Mouse (Mus musculus): ENCODE results near the gene Abca1. TPM values are rescaled to one million over a fixed set of nuclear protein-coding genes. Genes with fewer than 3 reads are reported as not detected.
A peak's percentile ranks its signal among the peaks of the same experiment; 100 is the strongest.

Gene Abca1
- total RNA-seq, 2 experiments from 2014 or later = 22.8 to 33.6 TPM

- intact Hi-C loops (cut with DNase I) = no loop called here
- no peak for DNase-seq
These were observed 34.7 kb downstream of the Abca1 start for GRCm38 (mm10) chr4:53124837-53125490.

DNA sequence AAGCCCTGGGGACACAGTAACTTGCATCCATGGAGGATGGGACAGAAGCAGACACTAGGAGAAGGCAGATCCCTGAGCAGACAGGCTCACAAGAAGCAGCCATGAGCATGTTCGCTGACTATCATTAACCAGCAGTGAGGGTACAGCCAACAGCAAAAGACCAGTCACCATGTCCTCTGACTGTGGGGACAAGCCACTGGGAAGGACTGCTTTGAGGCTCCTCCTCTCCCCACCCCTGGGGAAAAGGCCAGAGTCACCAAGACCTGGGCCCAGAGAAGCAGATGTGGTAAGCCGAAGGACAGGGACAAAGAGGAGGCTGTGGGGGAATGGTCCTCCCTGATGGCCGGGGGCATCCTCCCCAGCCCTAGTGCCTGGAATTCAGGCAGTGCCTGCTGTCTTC, 37.4 kb downstream of the Abca1 start:
- no peak for DNase-seq
- intact Hi-C loops (cut with DNase I) = no loop called here

DNA sequence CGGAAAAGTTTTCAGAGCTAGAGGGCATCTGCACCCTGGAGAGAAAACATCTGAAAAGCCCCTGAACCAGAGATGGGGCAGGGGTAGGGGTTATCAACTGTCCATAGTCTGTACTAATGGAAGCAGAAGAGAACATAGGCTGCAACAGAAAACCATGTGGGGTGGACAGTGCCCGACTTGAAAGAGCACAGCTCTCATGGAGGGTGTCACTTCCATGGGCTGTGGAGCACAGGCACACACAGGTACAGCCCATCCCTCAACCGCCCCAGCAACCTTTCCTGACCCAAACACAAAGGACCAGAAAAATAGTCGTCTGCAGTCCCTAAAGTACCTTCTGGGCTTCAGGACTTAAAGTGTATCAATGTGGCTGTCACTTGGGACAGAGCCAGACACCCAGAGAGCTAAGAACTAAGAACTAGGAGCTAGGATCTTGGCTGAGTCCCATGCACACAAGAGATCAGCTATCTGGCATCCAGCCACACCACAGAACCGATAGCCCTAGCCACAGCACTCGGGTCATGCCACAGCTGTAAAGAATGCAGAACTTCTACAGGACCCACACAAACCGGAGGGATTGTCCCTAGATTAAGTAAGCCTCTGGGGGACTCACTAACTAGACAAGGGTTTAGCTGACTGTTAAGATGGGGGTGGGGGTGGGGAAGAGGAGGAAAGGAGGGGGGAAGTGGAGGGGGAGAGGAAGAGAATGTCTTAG, 38.0 kb downstream of the Abca1 start:
- DNase-seq = peak; percentile 49 to 54
- intact Hi-C loops (cut with DNase I) = no loop called here

GRCm38 (mm10) chr4:53121084-53121483, 38.6 kb downstream of the Abca1 start:
- DNase-seq = no peak
- intact Hi-C loops (cut with DNase I) = no loop called here

- no peak for DNase-seq
- intact Hi-C loops (cut with DNase I) = no loop called here
These were observed 39.5 kb downstream of the Abca1 start for GRCm38 (mm10) chr4:53120038-53120685.

GRCm38 (mm10) chr4:53118643-53119042, 41.1 kb downstream of the Abca1 start:
- intact Hi-C loops (cut with DNase I) = no loop called here
- DNase-seq = no peak

DNA sequence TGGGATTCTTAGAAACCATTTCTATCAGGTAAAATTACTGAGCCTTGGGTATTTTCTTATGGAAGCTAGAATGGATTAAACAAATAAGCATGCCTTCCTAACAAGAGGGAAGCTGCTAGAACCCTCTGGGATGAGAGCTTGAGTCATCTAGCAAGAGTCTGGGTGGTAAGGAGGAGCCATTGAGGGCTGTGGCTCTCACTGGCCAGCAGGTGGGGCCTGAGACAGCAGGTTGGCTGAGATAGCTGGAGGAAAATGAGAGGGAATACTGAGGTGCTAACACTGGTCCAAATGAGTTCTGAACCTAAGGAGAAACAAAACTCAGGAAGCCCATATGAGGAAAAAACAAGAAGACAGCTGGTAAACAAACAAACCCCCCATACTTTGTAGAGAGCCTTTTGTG, 42.1 kb downstream of the Abca1 start:
- DNase-seq = no peak
- intact Hi-C loops (cut with DNase I) = loop anchor here (2.0 kb wide), 1 partner anchor 41 kb away; the partner anchor contains the start of gene Abca1

DNA sequence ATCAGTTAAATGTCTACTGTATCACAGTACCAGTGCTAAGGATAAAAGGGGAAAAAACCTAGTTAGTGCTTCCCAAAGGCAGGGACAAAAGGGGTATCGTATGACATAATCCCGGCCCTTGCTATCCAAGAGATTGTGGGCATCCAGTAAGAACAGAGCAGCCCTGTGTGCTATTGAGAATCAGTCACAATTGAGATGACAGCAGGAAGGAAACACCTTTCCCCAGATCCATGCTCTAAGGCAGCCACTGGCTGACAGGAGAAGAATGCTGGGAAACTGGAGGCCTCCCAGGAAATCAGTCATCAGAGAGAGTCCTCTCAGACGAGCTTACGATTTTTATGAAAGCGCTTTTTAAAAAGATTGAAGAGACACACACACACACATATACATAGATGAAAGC, 42.6 kb downstream of the Abca1 start:
- intact Hi-C loops (cut with DNase I) = loop anchor here (2.0 kb wide), 1 partner anchor 42 kb away; the partner anchor contains the start of gene Abca1
- peak in 1 of 2 experiments; percentile 45 for DNase-seq

GRCm38 (mm10) chr4:53115866-53116265, 43.8 kb downstream of the Abca1 start:
- DNase-seq = peak in 1 of 2 experiments; percentile 31
- intact Hi-C loops (cut with DNase I) = loop anchor here (2.0 kb wide), 1 partner anchor 43 kb away; the partner anchor contains the start of gene Abca1

- intact Hi-C loops (cut with DNase I) = no loop called here
- DNase-seq = peak in 1 of 2 experiments; percentile 39
These were observed 44.3 kb downstream of the Abca1 start for GRCm38 (mm10) chr4:53115410-53115809.

- DNase-seq = no peak
These were observed 47.8 kb downstream of the Abca1 start for GRCm38 (mm10) chr4:53111919-53112355.

GRCm38 (mm10) chr4:53110356-53110755, 49.3 kb downstream of the Abca1 start:
- intact Hi-C loops (cut with DNase I) = loop anchor here (1.0 to 5.0 kb wide), 3 partner anchors 152 to 484 kb away; no protein-coding TSS in a partner anchor
- DNase-seq = no peak

More at GRCm38 (mm10) chr4:53111919-53112355, 47.8 kb downstream of the Abca1 start:
- intact Hi-C loops (cut with DNase I) = loop anchor here (2.0 to 5.0 kb wide), 2 partner anchors 150 to 483 kb away; no protein-coding TSS in a partner anchor

GRCm38 (mm10) chr4:53109381-53109928, 50.2 kb downstream of the Abca1 start:
- no peak for DNase-seq
- intact Hi-C loops (cut with DNase I) = no loop called here

- intact Hi-C loops (cut with DNase I) = no loop called here
- DNase-seq = no peak
These were observed 51.5 kb downstream of the Abca1 start for GRCm38 (mm10) chr4:53108194-53108593.

GRCm38 (mm10) chr4:53106732-53107131, 53.0 kb downstream of the Abca1 start:
- DNase-seq = no peak

GRCm38 (mm10) chr4:53106071-53106470, 53.6 kb downstream of the Abca1 start:
- DNase-seq = no peak
- intact Hi-C loops (cut with DNase I) = no loop called here

More at GRCm38 (mm10) chr4:53106732-53107131, 53.0 kb downstream of the Abca1 start:
- intact Hi-C loops (cut with DNase I) = no loop called here

GRCm38 (mm10) chr4:53104634-53105033, 55.1 kb downstream of the Abca1 start:
- intact Hi-C loops (cut with DNase I) = no loop called here
- no peak for DNase-seq

DNA sequence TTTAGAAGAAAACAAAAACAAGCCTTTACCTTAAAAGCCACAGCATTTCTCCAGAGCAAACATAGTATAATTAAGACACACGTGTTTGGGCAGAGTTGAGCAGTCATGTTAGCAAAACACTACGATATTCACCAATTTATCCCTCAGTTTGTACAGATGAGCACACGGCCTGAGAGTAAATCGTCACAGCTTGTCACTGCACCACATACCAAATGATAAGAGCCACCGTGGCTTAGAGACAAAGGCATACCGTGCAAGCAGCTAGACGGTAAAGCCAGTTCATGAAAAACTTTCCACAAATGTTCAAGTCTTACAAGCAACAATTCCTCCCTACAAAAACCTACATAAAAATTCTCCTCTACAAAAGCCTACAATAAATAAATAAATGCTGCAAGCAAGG, 57.2 kb downstream of the Abca1 start:
- DNase-seq = no peak
- intact Hi-C loops (cut with DNase I) = no loop called here

DNA sequence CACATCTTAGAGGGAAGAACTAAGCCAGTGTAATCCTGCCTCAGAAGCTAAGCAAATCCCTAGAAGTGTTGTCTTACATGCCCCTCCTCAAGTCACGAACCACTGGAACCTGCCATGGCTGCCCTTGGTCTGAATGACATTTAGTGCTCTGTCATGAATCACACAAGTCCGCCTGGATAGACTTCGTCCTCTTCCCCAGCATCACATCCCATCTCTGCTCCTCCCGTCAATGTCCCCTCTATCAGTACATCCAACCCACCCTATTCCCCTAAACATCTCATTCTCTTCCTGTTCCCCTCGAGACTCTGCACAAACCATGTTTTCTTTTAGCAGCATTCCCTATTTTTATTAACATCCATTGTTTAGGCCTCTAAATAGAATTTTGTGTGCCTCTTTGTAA, 58.4 kb downstream of the Abca1 start:
- intact Hi-C loops (cut with DNase I) = no loop called here
- DNase-seq = no peak

- intact Hi-C loops (cut with DNase I) = no loop called here
- DNase-seq = no peak
These were observed 59.2 kb downstream of the Abca1 start for GRCm38 (mm10) chr4:53100492-53100891.

- intact Hi-C loops (cut with DNase I) = no loop called here
- DNase-seq = no peak
These were observed 64.8 kb downstream of the Abca1 start for GRCm38 (mm10) chr4:53094850-53095249.
